Mouse (Mus musculus) frontal cortex, postnatal 25 days (tissue): ENCODE measurements around the gene Ugt8a.

Source experiments
- DNase-seq, 2 experiments: peaks; one replicate each; pipeline ENCODE4 v3.0.0; 2022; ENCODE audit warnings: low spot score in 2 of 2

The Ugt8a gene

GRCm38 (mm10) chr3:125938092-125938755 is at the start of gene Ugt8a:
TSS of gene Ugt8a (minus strand) at chr3:125938619.
- peak in 1 of 2 experiments; percentile 5 for DNase-seq

DNA sequence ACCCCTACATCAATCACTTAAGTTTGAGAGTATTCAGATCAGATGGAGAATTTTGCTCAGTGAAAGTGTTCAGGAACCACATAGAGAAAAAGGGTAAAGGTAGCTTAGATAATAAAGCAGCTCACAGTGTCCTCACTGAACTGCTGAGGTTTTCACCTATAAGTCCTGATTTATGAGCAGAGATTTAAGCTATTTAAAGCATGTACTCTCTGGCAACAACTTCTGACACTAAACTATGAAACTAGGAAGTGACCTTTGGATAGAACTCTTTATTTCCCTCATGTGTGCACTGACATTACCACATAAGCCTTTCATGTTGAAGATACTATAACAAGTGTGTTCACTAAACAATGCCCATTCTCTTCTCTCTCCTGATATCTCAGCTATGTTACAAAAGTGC is 48.2 kb upstream of the Ugt8a start:
- no peak for DNase-seq

- no peak for DNase-seq
Observed at GRCm38 (mm10) chr3:125983707-125984420, 45.4 kb upstream of the Ugt8a start.

DNA sequence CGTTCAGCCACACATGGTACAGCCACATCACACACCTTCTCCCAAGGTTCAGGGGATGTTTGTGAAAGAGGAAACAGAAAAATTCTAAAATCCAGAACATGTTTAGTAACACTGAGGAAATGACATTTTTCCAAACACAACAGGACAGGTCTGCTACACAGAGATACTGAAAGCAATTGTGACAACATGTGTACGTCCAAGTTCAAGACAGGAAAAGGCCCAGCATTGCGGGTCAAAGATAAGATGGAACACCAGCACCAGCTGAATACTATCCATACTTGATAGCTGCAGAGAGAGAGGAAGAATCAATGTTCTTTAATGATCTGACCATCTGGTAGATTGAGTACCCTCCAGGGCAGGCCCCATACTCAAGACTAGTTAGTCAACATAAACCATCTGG is 41.1 kb upstream of the Ugt8a start:
- no peak for DNase-seq

DNA sequence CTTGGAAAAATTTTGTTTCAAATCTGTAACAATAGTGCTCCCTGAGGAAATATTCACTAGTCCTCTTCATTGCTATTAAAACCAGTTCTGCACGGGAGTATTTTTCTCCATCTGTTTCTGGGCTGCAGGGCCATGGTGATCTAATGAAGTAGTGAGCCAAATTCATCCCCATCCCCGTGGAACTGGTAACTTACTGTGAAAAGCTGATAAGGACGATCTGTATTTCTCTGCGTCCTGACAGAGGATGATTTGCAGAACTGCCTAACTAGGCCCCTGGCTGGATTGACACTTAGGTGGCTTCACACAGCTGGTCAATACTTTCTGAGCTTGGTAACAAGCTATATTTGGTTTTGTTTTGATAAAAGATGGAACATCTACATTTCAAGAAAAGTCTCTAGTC is 37.5 kb upstream of the Ugt8a start:
- DNase-seq = no peak

GRCm38 (mm10) chr3:125969458-125969857 is 31.0 kb upstream of the Ugt8a start:
- no peak for DNase-seq

GRCm38 (mm10) chr3:125956196-125956885 is 17.9 kb upstream of the Ugt8a start:
- no peak for DNase-seq

DNA sequence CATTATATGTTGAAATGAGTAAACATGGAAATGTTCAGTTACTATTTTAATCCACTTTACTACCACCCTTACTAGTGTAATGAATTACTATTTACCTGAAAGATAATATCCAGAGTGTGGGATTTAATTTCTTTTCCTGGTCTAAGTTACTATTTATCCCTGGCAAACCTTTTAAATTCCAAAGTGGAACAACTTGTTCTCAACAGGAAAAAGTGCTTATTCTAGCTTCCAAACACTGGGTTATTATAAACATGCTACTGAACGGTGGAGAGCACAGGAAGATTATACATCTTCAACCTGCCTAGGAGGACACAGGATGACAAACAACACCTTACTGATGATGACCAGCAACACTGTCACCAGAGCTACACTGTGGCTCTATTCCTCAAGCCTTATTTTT is 16.5 kb upstream of the Ugt8a start:
- no peak for DNase-seq

- DNase-seq = no peak
Observed at GRCm38 (mm10) chr3:125940811-125941210, 2.4 kb upstream of the Ugt8a start.

- no peak for DNase-seq
Observed at GRCm38 (mm10) chr3:125938756-125939109, 314 bp upstream of the Ugt8a start.

DNA sequence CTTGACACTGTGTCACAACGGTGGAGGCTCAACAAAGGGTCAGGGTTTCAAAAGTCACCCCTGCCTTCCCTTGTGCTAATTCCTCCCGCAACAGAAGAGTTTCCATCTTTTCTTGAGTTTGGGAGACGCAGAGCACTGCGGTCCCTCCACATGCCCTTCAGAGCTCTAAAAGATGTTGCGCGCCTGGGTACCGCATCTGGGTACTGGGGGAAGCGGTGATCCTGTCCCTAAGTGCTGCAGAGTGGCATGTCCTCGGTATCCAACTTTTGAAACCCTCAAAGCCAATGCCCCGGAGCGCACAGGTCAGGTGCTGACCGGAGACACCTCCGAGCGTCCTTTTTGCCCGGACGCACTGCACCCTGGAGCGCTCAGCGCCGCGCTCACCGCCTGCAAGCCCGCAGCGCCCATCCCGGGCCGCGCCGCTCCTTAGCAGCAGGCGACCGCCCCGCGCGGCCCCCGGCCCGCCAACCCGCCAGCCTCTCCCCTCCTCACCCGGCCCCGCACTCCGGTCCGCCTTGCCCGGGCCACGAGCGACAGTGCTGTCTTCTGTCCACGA is 805 bp downstream of the Ugt8a start:
- DNase-seq = no peak

DNA sequence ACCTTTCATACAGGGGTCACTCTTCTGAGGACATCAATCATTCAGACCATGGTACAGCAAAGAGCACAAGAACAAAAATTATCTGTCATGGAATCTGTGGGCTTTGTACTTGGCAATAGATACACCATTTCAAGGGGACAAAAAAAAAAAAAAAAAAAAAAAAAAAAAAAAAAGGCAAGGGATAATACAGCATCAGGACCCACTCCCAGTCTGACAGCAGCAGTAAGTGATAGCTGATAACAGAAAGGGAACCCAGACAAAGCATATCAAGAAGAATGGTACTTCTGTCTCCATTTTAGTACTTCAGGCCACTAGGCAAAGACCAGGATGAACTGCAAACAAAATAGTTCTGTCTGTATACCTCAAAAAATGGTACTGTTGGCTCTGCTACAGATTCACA is 2.6 kb downstream of the Ugt8a start:
- no peak for DNase-seq

- no peak for DNase-seq
Observed at GRCm38 (mm10) chr3:125932594-125933237, 5.7 kb downstream of the Ugt8a start.

DNA sequence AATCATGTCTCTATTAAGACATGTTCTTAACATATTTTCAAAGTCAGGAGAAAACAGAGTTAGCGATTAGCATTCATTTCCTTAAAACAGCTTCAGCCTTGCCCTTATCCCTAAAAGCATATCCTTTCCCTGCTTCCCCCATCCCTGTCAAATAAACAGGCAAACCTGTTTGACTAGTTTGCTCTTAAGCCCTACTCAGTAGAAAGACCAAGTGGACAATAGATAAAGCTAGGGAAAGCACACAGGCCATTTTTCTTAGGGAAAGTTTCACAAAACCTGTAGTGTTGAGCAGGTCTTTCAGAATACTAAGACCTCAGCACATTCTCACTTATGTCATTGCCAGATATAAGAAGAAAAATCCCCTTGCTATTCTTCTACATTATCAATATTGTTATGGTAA is 7.4 kb downstream of the Ugt8a start:
- no peak for DNase-seq

DNA sequence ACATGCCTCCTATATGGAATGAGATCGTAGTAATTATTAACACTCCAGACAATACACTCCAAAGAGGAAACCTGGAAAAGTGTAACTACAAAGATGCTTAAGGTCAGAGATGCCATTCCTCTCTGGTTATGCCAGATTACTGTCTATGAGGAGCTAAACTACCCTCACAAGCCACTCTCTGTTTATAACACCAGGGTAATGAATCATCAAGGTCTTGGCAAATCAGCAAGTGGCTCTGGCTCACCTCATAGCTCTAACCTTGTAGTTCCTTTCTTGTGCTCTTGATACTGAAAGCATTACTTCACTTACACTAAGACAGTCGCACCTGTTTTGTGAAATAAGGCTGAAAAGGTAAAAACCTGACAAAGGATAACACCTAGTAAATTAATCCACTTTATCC is 17.5 kb downstream of the Ugt8a start:
- DNase-seq = no peak

- DNase-seq = no peak
Observed at GRCm38 (mm10) chr3:125898976-125899375, 39.4 kb downstream of the Ugt8a start.

GRCm38 (mm10) chr3:125887109-125887508 is 51.3 kb downstream of the Ugt8a start:
- no peak for DNase-seq

DNA sequence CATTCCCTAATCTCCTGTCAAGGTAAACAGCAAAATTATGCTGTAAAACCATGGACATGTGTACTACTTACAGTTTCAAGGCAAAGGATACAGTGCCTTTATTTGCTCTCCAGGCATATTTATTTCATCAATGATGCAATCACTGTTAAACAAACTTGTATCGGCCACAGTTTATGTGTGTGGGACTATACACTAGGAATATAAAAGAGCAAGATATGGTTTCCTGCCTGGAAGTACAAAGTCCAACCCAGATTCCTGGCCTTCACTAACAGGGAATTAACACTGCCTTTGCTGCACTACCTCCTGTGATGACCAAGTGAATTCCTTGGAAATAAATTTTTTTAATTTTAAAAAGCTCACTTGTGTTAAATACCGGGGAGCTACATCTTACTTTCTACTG is 53.5 kb downstream of the Ugt8a start:
- DNase-seq = no peak

GRCm38 (mm10) chr3:125884423-125884822 is 54.0 kb downstream of the Ugt8a start:
- DNase-seq = no peak

DNA sequence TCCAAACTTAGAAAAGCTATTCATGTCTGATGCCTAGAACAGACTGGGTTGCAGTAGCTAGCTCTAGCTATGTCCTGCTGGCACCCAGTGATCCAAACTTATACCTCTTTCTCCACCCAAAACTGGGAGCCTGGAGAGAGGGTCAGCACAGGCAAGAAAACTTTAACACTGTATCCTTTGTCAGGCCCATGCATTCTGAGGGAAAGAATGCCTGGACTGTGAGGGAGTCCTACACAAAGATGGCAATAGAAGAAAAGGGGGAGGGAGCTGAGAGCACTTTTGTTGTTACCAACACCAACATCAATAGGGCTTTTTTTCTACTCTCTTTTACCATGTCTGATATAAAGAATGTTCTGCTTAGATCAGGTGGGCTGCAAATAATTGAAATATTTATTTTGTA is 55.4 kb downstream of the Ugt8a start:
- no peak for DNase-seq

- no peak for DNase-seq
Observed at GRCm38 (mm10) chr3:125881835-125882234, 56.6 kb downstream of the Ugt8a start.

DNA sequence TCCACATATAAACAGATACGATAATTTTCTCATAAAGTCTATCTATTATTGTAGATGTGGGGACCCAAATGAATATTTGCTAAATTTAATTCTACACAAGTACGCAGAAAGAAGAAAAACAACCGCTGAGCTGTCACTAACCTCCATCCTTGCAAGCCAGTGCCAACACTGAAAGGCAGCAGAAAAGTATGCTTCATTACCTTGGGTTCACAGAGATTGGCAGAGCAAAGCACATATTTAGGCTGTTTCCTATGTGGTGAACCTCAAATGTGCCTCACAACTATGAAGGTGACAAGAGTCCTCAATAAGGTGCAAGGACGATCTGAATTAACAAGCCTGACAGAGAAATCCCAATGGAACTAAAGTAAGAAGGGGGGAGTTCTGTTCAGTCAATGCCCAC is 64.0 kb downstream of the Ugt8a start:
- DNase-seq = no peak
